Mouse (Mus musculus) brain, adult 2 months (tissue): Measurements from ENCODE around the gene Padi1.

Source experiments
- DNase-seq: peaks from one replicate; pipeline ENCODE4 v3.0.0; 2011; ENCODE audit warnings: low read depth, low spot score

The Padi1 gene

GRCm38 (mm10) chr4:140815996-140816917 lies 29.3 kb downstream of the Padi1 start:
- no peak for DNase-seq

- no peak for DNase-seq
Observed at GRCm38 (mm10) chr4:140815496-140815895, 30.1 kb downstream of the Padi1 start.

- no peak for DNase-seq
Observed at GRCm38 (mm10) chr4:140814241-140815225, 31.0 kb downstream of the Padi1 start.

- DNase-seq: no peak
Observed at GRCm38 (mm10) chr4:140813358-140814185, 32.0 kb downstream of the Padi1 start.

- no peak for DNase-seq
Observed at GRCm38 (mm10) chr4:140812609-140813008, 33.0 kb downstream of the Padi1 start.

- no peak for DNase-seq
Observed at GRCm38 (mm10) chr4:140812191-140812590, 33.4 kb downstream of the Padi1 start.

- DNase-seq: no peak
Observed at GRCm38 (mm10) chr4:140810458-140811260, 34.9 kb downstream of the Padi1 start, which contains the start of gene Padi3. Gene Padi3, minus strand, starts transcription at chr4:140810648.

GRCm38 (mm10) chr4:140809118-140809517 lies 36.5 kb downstream of the Padi1 start:
- DNase-seq: no peak

GRCm38 (mm10) chr4:140804601-140805000 lies 41.0 kb downstream of the Padi1 start:
- DNase-seq: peak; percentile 17

- no peak for DNase-seq
Observed at GRCm38 (mm10) chr4:140801364-140801763, 44.2 kb downstream of the Padi1 start.

- no peak for DNase-seq
Observed at GRCm38 (mm10) chr4:140796786-140797185, 48.8 kb downstream of the Padi1 start.

- no peak for DNase-seq
Observed at GRCm38 (mm10) chr4:140794678-140795077, 50.9 kb downstream of the Padi1 start.

GRCm38 (mm10) chr4:140793795-140794194 lies 51.8 kb downstream of the Padi1 start:
- no peak for DNase-seq

GRCm38 (mm10) chr4:140792584-140792983 lies 53.0 kb downstream of the Padi1 start:
- DNase-seq: no peak

GRCm38 (mm10) chr4:140791071-140791470 lies 54.5 kb downstream of the Padi1 start:
- DNase-seq: no peak

GRCm38 (mm10) chr4:140789983-140790382 lies 55.6 kb downstream of the Padi1 start:
- no peak for DNase-seq

- peak; percentile 45 for DNase-seq
Observed at GRCm38 (mm10) chr4:140788983-140789382, 56.6 kb downstream of the Padi1 start.

GRCm38 (mm10) chr4:140788264-140788663 lies 57.3 kb downstream of the Padi1 start:
- no peak for DNase-seq

GRCm38 (mm10) chr4:140787414-140787813 lies 58.2 kb downstream of the Padi1 start:
- DNase-seq: no peak

GRCm38 (mm10) chr4:140785217-140785616 lies 60.4 kb downstream of the Padi1 start:
- no peak for DNase-seq
